Mouse (Mus musculus): ENCODE data around the gene Tmem221.

DNA sequence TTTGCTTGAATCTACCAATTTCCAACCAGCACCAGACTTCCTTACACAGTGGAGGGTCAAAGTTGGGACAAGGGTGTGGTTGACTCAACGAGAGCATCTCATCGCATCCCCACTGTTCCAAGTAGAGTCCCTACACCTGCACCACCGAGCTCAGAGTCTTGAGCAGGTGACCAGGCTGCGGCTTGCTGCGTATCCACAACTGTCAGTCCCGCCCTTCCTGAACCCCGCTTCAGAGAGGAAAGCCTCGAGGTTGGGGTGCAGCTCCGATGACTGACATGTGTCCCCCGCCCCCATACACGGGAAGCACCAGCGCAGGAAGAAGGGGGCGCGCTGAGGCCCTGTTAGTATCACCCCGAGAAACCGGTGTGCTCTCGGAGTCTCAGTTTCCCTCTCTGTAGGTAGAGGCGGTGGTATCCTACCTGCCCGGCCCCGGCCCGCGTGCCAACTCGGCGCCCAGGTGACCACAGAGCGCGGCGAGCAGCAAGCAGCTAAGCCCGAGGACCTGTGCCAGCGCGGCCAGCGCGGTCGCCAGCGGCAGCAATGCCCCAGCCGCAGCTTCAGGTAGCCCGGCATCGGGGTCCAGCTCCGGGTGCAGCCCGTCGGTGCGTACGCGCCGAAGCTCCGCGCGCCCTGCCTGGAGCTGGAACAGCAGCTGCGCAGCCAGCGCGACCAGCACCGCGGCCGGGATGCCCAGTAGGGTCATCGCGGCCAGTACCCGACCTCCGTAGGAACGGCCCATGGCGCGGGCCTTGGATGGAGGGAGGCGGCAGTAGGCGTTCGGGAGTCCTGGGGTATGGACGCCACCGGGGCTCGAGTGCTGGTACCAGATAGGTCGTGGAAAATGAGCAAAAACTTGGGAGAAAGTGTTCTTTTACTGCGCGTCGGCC is at the start of gene Tmem221:
- TF ChIP-seq MYC (IDR thresholded peaks at IDR 0.05; ENCODE audit: low read depth, low read length) (no peak), CHD1 (IDR thresholded peaks at IDR 0.05; ENCODE audit: low read depth, low read length) (no peak), POLR2A (IDR thresholded peaks at IDR 0.05; ENCODE audit: control insufficient read depth in 1 of 2, insufficient read depth in 1 of 2, low read depth in 1 of 2, low read length in 2 of 2, poor library complexity in 1 of 2) (peak; percentile 50 to 74; a peak in 2 of 4 replicates), CTCF (IDR thresholded peaks at IDR 0.05 in 2 of 3, conservative IDR thresholded peaks at IDR 0.05 in 1 of 3; ENCODE audit: control insufficient read depth in 1 of 3, insufficient read depth in 1 of 3, low read depth in 2 of 3, low read length in 3 of 3, poor library complexity in 1 of 3, severe bottlenecking in 1 of 3) (no peak; a peak in 2 of 6 replicates), HCFC1 (IDR thresholded peaks at IDR 0.05; ENCODE audit: low read depth, low read length) (0 out of 2 replicates have a peak, but pooled peaks have one; percentile 26), POLR2AphosphoS5 (IDR thresholded peaks at IDR 0.05; ENCODE audit: borderline replicate concordance, low read depth, low read length) (no peak), ELF1 (IDR thresholded peaks at IDR 0.05; ENCODE audit: low read depth, low read length) (no peak), UBTF (IDR thresholded peaks at IDR 0.05; ENCODE audit: borderline replicate concordance, insufficient read depth, low read depth, low read length) (no peak; the same call in 1 of the 2 replicates), KAT2A (conservative IDR thresholded peaks at IDR 0.05; ENCODE audit: low read depth, low read length) (no peak), POLR2AphosphoS2 (IDR thresholded peaks at IDR 0.05; ENCODE audit: low read length) (no peak)
